Mouse (Mus musculus) heart, postnatal 0 days (tissue): Measurements from ENCODE around the gene Tatdn2. TPM values are rescaled to one million over a fixed set of nuclear protein-coding genes. Genes with fewer than 3 reads are reported as not detected.
"Not testable (repeated sequence)": the region's sequence is repeated elsewhere in the genome, so short reads cannot be mapped to it uniquely, and the experiment has no call there.

ENCODE experiments used
- ATAC-seq: fragments of 200-750 bp; cut with Nextera tagmentation; 2 replicates; pipeline ENCODE4 v1.8.0; 2017; ENCODE audit warnings: low read depth, moderate number of reproducible peaks, moderate library complexity; ENCODE audit not compliant: insufficient read depth
- DNase-seq: peaks from one replicate; pipeline ENCODE4 v3.0.0-alpha.2; 2016; ENCODE audit warnings: low spot score
- H3K27ac ChIP-seq: fragments of 300-500 bp; sonication (generic); 2 replicates; pipeline ENCODE4 v1.5.1; 2014; ENCODE audit warnings: low read depth, mild to moderate bottlenecking
- H3K27me3 ChIP-seq: fragments of 300-500 bp; sonication (generic); 2 replicates; pipeline ENCODE4 v1.6.1; 2014; ENCODE audit warnings: low read length, mixed read lengths; ENCODE audit not compliant: control insufficient read depth, insufficient read depth
- H3K36me3 ChIP-seq: fragments of 300-500 bp; sonication (generic); replicated peaks from 2 replicates; pipeline ENCODE4 v1.6.1; 2014; ENCODE audit warnings: low read length, mixed read lengths; ENCODE audit not compliant: control insufficient read depth, insufficient read depth
- H3K4me1 ChIP-seq: fragments of 300-500 bp; sonication (generic); 2 replicates; pipeline ENCODE4 v1.6.1; 2014; ENCODE audit warnings: antibody characterized with exemption; ENCODE audit not compliant: control insufficient read depth, insufficient read depth
- H3K4me2 ChIP-seq: fragments of 300-500 bp; sonication (generic); 2 replicates; pipeline ENCODE4 v1.6.1; 2014; ENCODE audit warnings: low read depth, mild to moderate bottlenecking, low read length, moderate library complexity
- H3K4me3 ChIP-seq: fragments of 300-500 bp; sonication (generic); 2 replicates; pipeline ENCODE4 v1.5.1; 2014; ENCODE audit warnings: low read depth, low read length
- H3K9ac ChIP-seq: fragments of 300-500 bp; sonication (generic); replicated peaks from 2 replicates; pipeline ENCODE4 v1.6.1; 2014; ENCODE audit warnings: low read depth, low read length, mixed read lengths
- H3K9me3 ChIP-seq: fragments of 300-500 bp; sonication (generic); replicated peaks from 2 replicates; pipeline ENCODE4 v1.6.1; 2016; ENCODE audit warnings: low read length; ENCODE audit not compliant: control insufficient read depth
- CTCF ChIP-seq: IDR thresholded peaks from 2 replicates; pipeline ENCODE4 v1.5.1; 2016; ENCODE audit warnings: antibody characterized with exemption, control low read depth, low read depth
- EP300 ChIP-seq: IDR thresholded peaks from 2 replicates; pipeline ENCODE4 v1.6.1; 2016; ENCODE audit warnings: antibody characterized with exemption, low read depth
- WGBS: fragments of 180-500 bp; shearing (Covaris S2); extraction: QIAGEN DNeasy Blood & Tissue Kit; methylation state at CpG from one replicate; pipeline ENCODE4 v1.1.7; 2014; 5-methylcytosine and 5-hydroxymethylcytosine counted together
- polyA plus RNA-seq: library from polyadenylated mRNA; unstranded; fragments of >200 nt; fragmentation: Nextera tagmentation; extraction: Ambion mirVana; gene quantifications from 2 replicates; pipeline ENCODE4 v1.2.1, GENCODE M21; 2015
- total RNA-seq: library from RNA; depleted of rRNA; stranded (reverse); fragments of >200 nt; gene quantifications from 2 replicates; pipeline ENCODE4 v1.2.3, GENCODE M21; 2014; ENCODE audit warnings: low replicate concordance

Tatdn2 gene
- total and polyA plus RNA-seq, 2 experiments from 2014 or later, result 1.1 to 32.1 TPM

GRCm38 (mm10) chr6:113664305-113664704 lies 32.5 kb upstream of the Tatdn2 start:
- H3K9ac ChIP-seq, result no peak overlapping the region
- 83% methylated on average over 7 of the region's 7 CpGs for WGBS

DNA sequence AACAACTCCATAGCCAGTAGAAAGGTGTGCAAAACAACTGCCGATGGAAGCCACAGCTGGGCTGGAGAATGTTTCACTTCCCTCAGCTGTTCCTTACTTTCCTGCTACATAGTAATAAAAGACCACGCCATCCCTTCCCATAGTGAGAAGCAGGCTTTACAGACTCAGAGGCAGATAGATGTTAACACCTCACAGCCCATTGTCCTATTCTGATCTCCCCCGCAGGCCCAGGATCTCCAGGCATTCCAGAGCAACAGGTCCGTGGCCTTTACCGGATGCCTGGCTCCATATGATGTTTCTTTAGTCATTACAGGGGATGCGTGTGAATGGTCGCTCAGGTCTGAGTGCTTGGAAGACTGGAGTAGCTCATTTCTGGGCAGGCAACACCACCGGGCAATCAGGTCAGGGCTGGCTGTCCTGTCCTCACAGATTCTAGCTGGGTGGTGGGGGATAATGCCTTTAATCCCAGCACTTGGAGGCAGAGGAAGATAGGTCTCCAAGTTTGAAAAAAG lies 29.2 kb upstream of the Tatdn2 start:
- H3K9ac ChIP-seq, result no peak overlapping the region
- H3K27ac ChIP-seq, result peak overlapping the region; percentile 80
- H3K36me3 ChIP-seq, result no peaks in the 10 kb centered on the region; the same call in 1 of the 2 replicates
- H3K27me3 ChIP-seq, result no peaks in the 10 kb centered on the region
- WGBS, result 54% methylated on average over 8 of the region's 8 CpGs
- DNase-seq (no peak), ATAC-seq (peak; percentile 44)
- H3K9me3 ChIP-seq, result 0 out of 2 replicates have a peak, but pooled peaks cover 3% of the 10 kb centered on the region
- no peak overlapping the region for H3K4me3 ChIP-seq
- H3K4me2 ChIP-seq, result no peak overlapping the region
- TF ChIP-seq CTCF, result no peak
- TF ChIP-seq EP300, result peak; percentile 64; the same call in 1 of the 2 replicates
- H3K4me1 ChIP-seq, result peaks cover 9% of the 10 kb centered on the region

More at GRCm38 (mm10) chr6:113664305-113664704, 32.5 kb upstream of the Tatdn2 start:
- TF ChIP-seq EP300 (no peak), CTCF (no peak)
- no peak for ATAC-seq
- Histone ChIP-seq H3K36me3 (no peaks in the 10 kb centered on the region), H3K9me3 (no peaks in the 10 kb centered on the region), H3K27ac (no peak overlapping the region), H3K4me3 (no peak overlapping the region), H3K27me3 (no peaks in the 10 kb centered on the region), H3K4me1 (peaks cover 36% of the 10 kb centered on the region), H3K4me2 (no peak overlapping the region)
- no peak for DNase-seq

- WGBS, result 45% methylated on average over 15 of the region's 15 CpGs
- Histone ChIP-seq H3K27me3 (no peaks in the 10 kb centered on the region), H3K4me3 (no peak overlapping the region), H3K4me2 (0 out of 2 replicates have a peak overlapping the region, but pooled peaks have one; percentile 24), H3K9me3 (0 out of 2 replicates have a peak, but pooled peaks cover 3% of the 10 kb centered on the region), H3K36me3 (peaks cover 6% of the 10 kb centered on the region), H3K27ac (peak overlapping the region; percentile 80), H3K4me1 (peaks cover 9% of the 10 kb centered on the region), H3K9ac (no peak overlapping the region)
- ATAC-seq, result peak; percentile 74
- peak; percentile 43 for DNase-seq
- TF ChIP-seq CTCF (no peak), EP300 (no peak)
Observed at GRCm38 (mm10) chr6:113668287-113669154, 28.3 kb upstream of the Tatdn2 start.

GRCm38 (mm10) chr6:113669821-113670220 lies 27.0 kb upstream of the Tatdn2 start:
- Histone ChIP-seq H3K9me3 (0 out of 2 replicates have a peak, but pooled peaks cover 3% of the 10 kb centered on the region), H3K27me3 (no peaks in the 10 kb centered on the region), H3K27ac (peak overlapping the region; percentile 80), H3K4me1 (peaks cover 9% of the 10 kb centered on the region), H3K9ac (no peak overlapping the region), H3K4me2 (no peak overlapping the region), H3K4me3 (no peak overlapping the region), H3K36me3 (peaks cover 6% of the 10 kb centered on the region)
- no peak for DNase-seq
- no peak for ATAC-seq
- WGBS, result 68% methylated on average over 7 of the region's 7 CpGs
- TF ChIP-seq CTCF (no peak), EP300 (no peak)

GRCm38 (mm10) chr6:113672029-113672428 lies 24.8 kb upstream of the Tatdn2 start:
- not testable (repeated sequence) for H3K9me3 ChIP-seq, H3K4me3 ChIP-seq, H3K36me3 ChIP-seq, ATAC-seq, H3K4me2 ChIP-seq, H3K27ac ChIP-seq, H3K4me1 ChIP-seq, H3K27me3 ChIP-seq, H3K9ac ChIP-seq, DNase-seq
- 75% methylated on average over 1 of the region's 1 CpGs for WGBS
